Mouse (Mus musculus) liver, embryonic 14.5 days (tissue): ENCODE results near the gene Pxylp1.

Source experiments
- CTCF ChIP-seq: IDR thresholded peaks from 2 replicates; pipeline ENCODE4 v1.5.1; 2016; ENCODE audit warnings: antibody characterized with exemption, low read depth, control low read depth
- EP300 ChIP-seq: IDR thresholded peaks from 2 replicates; pipeline ENCODE4 v1.6.1; 2016; ENCODE audit warnings: antibody characterized with exemption, low read depth

GRCm38 (mm10) chr9:96885781-96886180 is 6.7 kb downstream of the Pxylp1 start:
- TF ChIP-seq CTCF (peak; percentile 60), EP300 (no peak)
